Mouse (Mus musculus): ENCODE measurements around the gene Ift122. TPM values are rescaled to one million over a fixed set of nuclear protein-coding genes. Genes with fewer than 3 reads are reported as not detected.
A peak's percentile ranks its signal among the peaks of the same experiment; 100 is the strongest.

Gene Ift122
- polyA plus RNA-seq, 1 experiment, result 21.4 TPM

DNA sequence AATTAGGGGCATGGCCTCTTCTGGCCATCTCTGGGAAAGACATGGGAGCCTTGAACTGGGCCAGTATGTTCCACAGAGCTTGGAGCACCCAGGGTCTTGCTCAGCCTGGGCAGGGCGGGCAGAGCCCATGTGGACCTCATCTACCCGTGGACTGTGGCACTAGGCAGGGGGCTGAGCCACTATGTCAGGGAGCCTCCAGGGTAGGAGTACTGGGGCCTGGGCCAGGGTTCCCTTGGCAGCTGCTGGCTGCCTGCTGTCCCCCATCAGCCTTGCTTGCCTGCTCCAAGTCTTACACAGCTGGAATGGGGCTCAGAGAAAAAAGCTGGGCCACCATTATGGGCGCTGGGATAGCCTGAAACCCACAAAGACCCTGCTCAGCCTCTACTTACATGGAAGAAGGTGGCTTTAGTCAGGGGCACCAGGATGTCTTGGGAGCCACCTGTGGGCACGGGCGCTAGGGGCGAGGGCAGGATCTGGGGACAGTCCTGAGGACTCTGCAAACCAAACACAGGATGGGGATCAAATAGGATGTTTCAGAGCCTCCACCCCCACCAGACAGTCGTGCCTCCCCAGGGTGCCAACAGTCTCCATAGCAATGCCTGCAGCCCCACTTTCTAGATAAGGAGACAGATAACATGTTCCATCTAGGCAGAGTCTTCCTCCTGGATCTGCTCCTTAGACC is 119.0 kb downstream of the Ift122 start:
- TF ChIP-seq REST (IDR thresholded peaks at IDR 0.05; ENCODE audit: insufficient read depth, insufficient read length) (no peak), MAX (IDR thresholded peaks at IDR 0.05; ENCODE audit: low read depth) (no peak), SRF (IDR thresholded peaks at IDR 0.05; ENCODE audit: control insufficient read depth, insufficient read length, low read depth) (no peak), TCF3 (IDR thresholded peaks at IDR 0.05; ENCODE audit: insufficient read length, low read depth) (no peak), POLR2AphosphoS2 (IDR thresholded peaks at IDR 0.05; ENCODE audit: insufficient read length, low read depth) (no peak), MYOD1 (IDR thresholded peaks at IDR 0.05; ENCODE audit: control insufficient read depth in 1 of 3, insufficient read length in 2 of 3, low read depth in 2 of 3) (no peak), TCF12 (IDR thresholded peaks at IDR 0.05; ENCODE audit: insufficient read depth, poor library complexity, severe bottlenecking) (no peak), USF1 (IDR thresholded peaks at IDR 0.05; ENCODE audit: low read depth) (no peak), MYOG (IDR thresholded peaks at IDR 0.05; ENCODE audit: control insufficient read depth in 1 of 3, insufficient read depth in 1 of 3, insufficient read length in 2 of 3, low read depth in 2 of 3) (no peak), POLR2A (IDR thresholded peaks at IDR 0.05; ENCODE audit: insufficient read length, low read depth) (no peak), E2F4 (IDR thresholded peaks at IDR 0.05; ENCODE audit: insufficient read depth) (no peak), CEBPB (IDR thresholded peaks at IDR 0.05; ENCODE audit: insufficient read depth, poor library complexity, severe bottlenecking) (no peak)
- H3K4me2 ChIP-seq (ENCODE audit: low read depth), result no peak overlapping the region
- H3K27me3 ChIP-seq (ENCODE audit: control insufficient read depth, insufficient read depth, insufficient read length), result no peaks in the 10 kb centered on the region
- H3K36me3 ChIP-seq (ENCODE audit: control insufficient read depth, insufficient read depth), result no peaks in the 10 kb centered on the region
- no peak overlapping the region for H3ac ChIP-seq (ENCODE audit: control insufficient read depth, insufficient read length)
- H3K4me3 ChIP-seq, result no peak overlapping the region
- no peaks in the 10 kb centered on the region for H3K79me2 ChIP-seq (ENCODE audit: control insufficient read depth, insufficient read depth)

DNA sequence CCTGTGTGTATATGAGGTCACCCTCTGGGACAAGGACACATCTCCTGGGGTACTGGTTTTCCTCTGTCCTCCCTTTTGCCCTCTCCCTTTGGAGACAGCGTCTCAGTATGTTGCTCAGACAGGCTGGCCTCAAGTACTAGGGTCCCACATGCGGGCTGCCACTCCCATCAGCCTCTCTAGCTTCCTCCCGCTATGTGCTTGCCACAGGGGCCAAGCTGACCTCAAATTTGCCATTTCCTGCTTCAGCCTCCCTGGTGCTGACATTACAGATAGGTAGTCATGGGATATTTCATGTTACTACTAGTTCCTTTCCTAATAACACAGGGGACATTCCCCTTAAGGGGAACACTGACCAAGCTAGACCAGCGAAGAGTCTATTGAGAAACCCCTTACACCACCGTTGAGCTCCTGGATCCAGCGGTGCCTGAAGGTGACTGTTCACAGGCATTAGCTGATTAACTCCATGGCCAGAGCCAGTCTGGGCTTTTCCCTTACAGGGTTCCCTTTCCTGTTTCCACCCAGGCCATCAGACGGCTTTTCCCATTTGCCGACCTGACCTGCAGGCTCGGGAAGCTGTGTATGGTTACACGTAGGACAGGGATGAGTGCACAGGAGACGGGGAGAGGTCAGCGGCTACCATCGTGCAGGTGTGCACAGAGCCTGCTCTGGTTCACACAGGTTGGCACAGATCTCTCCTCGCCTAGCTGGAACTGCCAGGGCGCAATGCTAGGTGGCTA is 120.0 kb downstream of the Ift122 start:
- Histone ChIP-seq H3ac (ENCODE audit: control insufficient read depth, insufficient read length) (no peak overlapping the region), H3K4me3 (no peak overlapping the region), H3K36me3 (ENCODE audit: control insufficient read depth, insufficient read depth) (no peaks in the 10 kb centered on the region), H3K79me2 (ENCODE audit: control insufficient read depth, insufficient read depth) (no peaks in the 10 kb centered on the region), H3K4me2 (ENCODE audit: low read depth) (no peak overlapping the region), H3K27me3 (ENCODE audit: control insufficient read depth, insufficient read depth, insufficient read length) (no peaks in the 10 kb centered on the region)
- no peak for TF ChIP-seq MYOD1 (IDR thresholded peaks at IDR 0.05; ENCODE audit: control insufficient read depth in 1 of 3, insufficient read length in 2 of 3, low read depth in 2 of 3)
- no peak for TF ChIP-seq E2F4 (IDR thresholded peaks at IDR 0.05; ENCODE audit: insufficient read depth)
- no peak for TF ChIP-seq MYOG (IDR thresholded peaks at IDR 0.05; ENCODE audit: control insufficient read depth in 1 of 3, insufficient read depth in 1 of 3, insufficient read length in 2 of 3, low read depth in 2 of 3)
- TF ChIP-seq USF1 (IDR thresholded peaks at IDR 0.05; ENCODE audit: low read depth), result no peak

DNA sequence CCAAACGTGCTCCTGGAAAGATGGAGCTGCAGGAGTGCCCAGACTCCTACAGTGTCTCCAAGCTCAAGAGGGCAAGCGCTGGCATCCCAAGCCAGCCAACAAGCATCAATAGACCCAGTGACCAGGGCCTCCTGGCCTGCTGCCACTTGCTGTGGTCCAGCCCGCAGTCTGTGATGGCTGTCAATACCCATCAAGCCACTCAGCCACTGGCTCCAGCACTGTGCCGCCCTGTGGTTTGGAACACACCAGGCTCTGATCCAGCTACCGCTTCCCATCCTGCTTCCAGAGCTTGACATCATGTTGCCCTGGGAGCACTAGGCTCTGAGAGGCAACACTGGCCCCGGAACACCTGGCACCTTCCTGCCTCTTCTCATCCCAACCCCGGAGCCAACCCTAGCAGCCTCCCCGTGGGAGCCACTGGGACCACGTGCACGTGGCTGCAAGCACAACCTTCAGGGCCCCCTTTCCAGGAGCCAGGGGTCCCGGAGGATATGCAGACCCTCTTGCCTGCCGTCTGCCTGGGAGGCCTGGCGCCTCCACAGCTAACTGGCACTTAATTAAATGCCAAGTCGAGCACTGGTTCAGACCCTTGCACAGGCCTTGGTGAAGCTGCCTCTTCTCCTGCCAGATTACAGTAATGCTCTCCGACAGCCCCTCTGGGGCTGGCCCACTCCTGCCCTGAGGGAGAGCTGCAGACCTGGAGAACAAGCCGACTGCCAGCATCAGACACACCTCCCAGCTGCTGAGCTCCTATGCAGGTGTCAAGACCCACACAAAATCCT is 120.8 kb downstream of the Ift122 start:
- Histone ChIP-seq H3ac (ENCODE audit: control insufficient read depth, insufficient read length) (no peak overlapping the region), H3K27me3 (ENCODE audit: control insufficient read depth, insufficient read depth, insufficient read length) (no peaks in the 10 kb centered on the region), H3K79me2 (ENCODE audit: control insufficient read depth, insufficient read depth) (no peaks in the 10 kb centered on the region), H3K4me2 (ENCODE audit: low read depth) (no peak overlapping the region), H3K4me3 (no peak overlapping the region), H3K36me3 (ENCODE audit: control insufficient read depth, insufficient read depth) (no peaks in the 10 kb centered on the region)
- TF ChIP-seq MAX (IDR thresholded peaks at IDR 0.05; ENCODE audit: low read depth), result no peak

DNA sequence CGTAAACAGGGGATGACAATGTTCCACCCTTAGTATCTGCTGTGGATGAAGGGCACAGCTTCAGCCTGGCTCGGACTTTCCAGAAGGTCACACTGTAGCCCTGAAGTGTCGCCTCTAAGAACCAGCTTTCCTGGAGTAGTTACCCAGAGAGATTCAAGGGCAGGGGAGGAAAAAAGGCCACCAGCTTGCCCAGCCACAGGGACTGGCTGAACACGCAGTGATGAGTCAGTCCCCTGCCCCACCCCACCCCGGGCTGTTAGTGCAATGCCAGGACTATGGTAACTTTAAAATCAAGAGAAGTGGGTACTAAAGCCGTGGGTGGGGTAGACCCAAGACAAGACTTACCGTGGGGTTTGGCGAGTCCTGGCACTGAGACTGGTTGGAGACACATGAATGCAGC is 122.3 kb downstream of the Ift122 start:
- H3K4me2 ChIP-seq (ENCODE audit: low read depth), result peak overlapping the region; percentile 39
- H3ac ChIP-seq (ENCODE audit: control insufficient read depth, insufficient read length), result no peak overlapping the region
- H3K79me2 ChIP-seq (ENCODE audit: control insufficient read depth, insufficient read depth), result no peaks in the 10 kb centered on the region
- H3K36me3 ChIP-seq (ENCODE audit: control insufficient read depth, insufficient read depth), result no peaks in the 10 kb centered on the region
- TF ChIP-seq POLR2A (IDR thresholded peaks at IDR 0.05; ENCODE audit: insufficient read length, low read depth) (no peak), REST (IDR thresholded peaks at IDR 0.05; ENCODE audit: insufficient read depth, insufficient read length) (no peak), E2F4 (IDR thresholded peaks at IDR 0.05; ENCODE audit: insufficient read depth) (no peak), USF1 (IDR thresholded peaks at IDR 0.05; ENCODE audit: low read depth) (no peak), CEBPB (IDR thresholded peaks at IDR 0.05; ENCODE audit: insufficient read depth, poor library complexity, severe bottlenecking) (no peak), MYOG (IDR thresholded peaks at IDR 0.05; ENCODE audit: control insufficient read depth in 1 of 3, insufficient read depth in 1 of 3, insufficient read length in 2 of 3, low read depth in 2 of 3) (no peak), TCF12 (IDR thresholded peaks at IDR 0.05; ENCODE audit: insufficient read depth, poor library complexity, severe bottlenecking) (no peak), SRF (IDR thresholded peaks at IDR 0.05; ENCODE audit: control insufficient read depth, insufficient read length, low read depth) (no peak), MYOD1 (IDR thresholded peaks at IDR 0.05; ENCODE audit: control insufficient read depth in 1 of 3, insufficient read length in 2 of 3, low read depth in 2 of 3) (no peak), MAX (IDR thresholded peaks at IDR 0.05; ENCODE audit: low read depth) (no peak), POLR2AphosphoS2 (IDR thresholded peaks at IDR 0.05; ENCODE audit: insufficient read length, low read depth) (no peak), TCF3 (IDR thresholded peaks at IDR 0.05; ENCODE audit: insufficient read length, low read depth) (no peak)
- H3K4me3 ChIP-seq, result no peak overlapping the region
- no peaks in the 10 kb centered on the region for H3K27me3 ChIP-seq (ENCODE audit: control insufficient read depth, insufficient read depth, insufficient read length)

Other genes starting within 250 kb of the Ift122 start
- gene Raf1, start 176.8 kb upstream of the Ift122 start, polyA plus RNA-seq (2012; fragmentation: generic; extraction: Trizol), result 81.2 TPM
- 0.37 TPM for gene Tmem40, start 91.1 kb upstream of the Ift122 start, polyA plus RNA-seq (2012; fragmentation: generic; extraction: Trizol)
- 31.3 TPM for gene Cand2, start 78.9 kb upstream of the Ift122 start, polyA plus RNA-seq (2012; fragmentation: generic; extraction: Trizol)
- gene Rpl32, start 44.7 kb upstream of the Ift122 start, polyA plus RNA-seq (2012; fragmentation: generic; extraction: Trizol), result 4,367 TPM
- not detected for gene Efcab12, start 15.1 kb upstream of the Ift122 start, polyA plus RNA-seq (2012; fragmentation: generic; extraction: Trizol)
- 0.56 TPM for gene Mbd4, start 99 bp upstream of the Ift122 start, polyA plus RNA-seq (2012; fragmentation: generic; extraction: Trizol)
- 0.19 TPM for gene Rho, start 78.3 kb downstream of the Ift122 start, polyA plus RNA-seq (2012; fragmentation: generic; extraction: Trizol)
- gene H1foo, start 91.5 kb downstream of the Ift122 start, polyA plus RNA-seq (2012; fragmentation: generic; extraction: Trizol), result not detected
- 39.4 TPM for gene Plxnd1, start 141.5 kb downstream of the Ift122 start, polyA plus RNA-seq (2012; fragmentation: generic; extraction: Trizol)

Data from myocyte (in vitro differentiated cells).